Comparison of ENCODE assay signal across 8 mouse cellular contexts in genomic region chr5:121834991-121835747, GRCm38 (mm10). TPM values are rescaled to one million over a fixed set of nuclear protein-coding genes. Genes with fewer than 3 reads are reported as not detected.
A peak's percentile ranks its signal among the peaks of the same experiment; 100 is the strongest.
DNase-seq lines count a peak whose midpoint lies in the region; ATAC-seq and TF ChIP-seq lines count a peak whose summit lies in the region.

No protein-coding gene starts in this region.

- H3K4me3 ChIP-seq in MEL (ENCODE audit: control insufficient read depth in 1 of 2, insufficient read depth in 1 of 2, low read depth in 2 of 2, low read length in 2 of 2), result peak overlapping the region; percentile 70 to 93
- peak overlapping the region; percentile 67 for H3K4me3 ChIP-seq in hindbrain, embryonic 12.5 days
- peak overlapping the region; percentile 87 for H3K4me3 ChIP-seq in lung, embryonic 15.5 days

- H3K9ac ChIP-seq in MEL (ENCODE audit: control insufficient read depth, low read depth, low read length, poor library complexity, severe bottlenecking), result peak overlapping the region; percentile 99
- H3K9ac ChIP-seq in hindbrain, embryonic 12.5 days, result peak overlapping the region; percentile 75; the same call in 1 of the 2 replicates
- H3K9ac ChIP-seq in lung, embryonic 15.5 days, result peak overlapping the region; percentile 67

- peaks cover 0 to 19% of the 10 kb centered on the region in 2 experiments; a peak in 2 of 4 replicates for H3K36me3 ChIP-seq in MEL (ENCODE audit: control insufficient read depth in 1 of 2, insufficient read depth in 2 of 2, low read length in 2 of 2)
- H3K36me3 ChIP-seq in hindbrain, embryonic 12.5 days, result no peaks in the 10 kb centered on the region
- no peaks in the 10 kb centered on the region for H3K36me3 ChIP-seq in lung, embryonic 15.5 days

- TF ChIP-seq CTCF in MEL (IDR thresholded peaks at IDR 0.05 in 2 of 3, conservative IDR thresholded peaks at IDR 0.05 in 1 of 3; ENCODE audit: control insufficient read depth in 1 of 3, insufficient read depth in 1 of 3, low read depth in 2 of 3, low read length in 3 of 3, poor library complexity in 1 of 3, severe bottlenecking in 1 of 3), result no peak

- no peak for TF ChIP-seq EP300 in MEL (IDR thresholded peaks at IDR 0.05; ENCODE audit: low read depth in 1 of 2, low read length in 2 of 2)

- WGBS in hindbrain, embryonic 12.5 days, result 42% methylated on average over 12 of the region's 12 CpGs
- 23% methylated on average over 12 of the region's 12 CpGs for WGBS in lung, embryonic 15.5 days

- H3K4me2 ChIP-seq in hindbrain, embryonic 12.5 days (replicated peaks), result peak overlapping the region; percentile 95
- peak overlapping the region; percentile 83 for H3K4me2 ChIP-seq in lung, embryonic 15.5 days

- TF ChIP-seq POLR2A in MEL (IDR thresholded peaks at IDR 0.05; ENCODE audit: control insufficient read depth in 1 of 2, insufficient read depth in 1 of 2, low read depth in 1 of 2, low read length in 2 of 2, poor library complexity in 1 of 2), result 0 out of 4 replicates have a peak, but pooled peaks of 1 of the 2 experiments have one; percentile 15

- H3K9me3 ChIP-seq in MEL (replicated peaks; ENCODE audit: insufficient read depth, low read length), result no peaks in the 10 kb centered on the region
- no peaks in the 10 kb centered on the region for H3K9me3 ChIP-seq in hindbrain, embryonic 12.5 days (replicated peaks)
- H3K9me3 ChIP-seq in lung, embryonic 15.5 days, result no peaks in the 10 kb centered on the region

- no peaks in the 10 kb centered on the region for H3K27me3 ChIP-seq in MEL (ENCODE audit: control insufficient read depth in 1 of 2, insufficient read depth in 2 of 2, low read length in 2 of 2)
- peaks cover 57% of the 10 kb centered on the region for H3K27me3 ChIP-seq in hindbrain, embryonic 12.5 days
- H3K27me3 ChIP-seq in lung, embryonic 15.5 days, result no peaks in the 10 kb centered on the region

- ATAC-seq in hindbrain, embryonic 12.5 days (ENCODE audit: low FRiP score), result no peak
- no peak for ATAC-seq in lung, embryonic 15.5 days (ENCODE audit: borderline replicate concordance, extremely low read depth, low FRiP score, low TSS enrichment)

- intact Hi-C loops in heart, postnatal 14 days (cut with DNase I), result no loop called here

- DNase-seq in heart, adult 11 months, result peak; percentile 95
- DNase-seq in heart, postnatal 14 days, result no peak
- peak; percentile 42 for DNase-seq in MEL (ENCODE audit: low read depth, low spot score)
- DNase-seq in right cerebral cortex, adult 2 months (ENCODE audit: low spot score in 2 of 2), result no peak
- no peak for DNase-seq in left cerebral cortex, adult 8-10 months (ENCODE audit: low spot score in 2 of 2)
- no peak for DNase-seq in layer of hippocampus, adult 11-12 months (ENCODE audit: low spot score)

- H3K4me1 ChIP-seq in MEL (ENCODE audit: control insufficient read depth in 1 of 2, insufficient read depth in 2 of 2, low read length in 2 of 2), result peaks cover 0 to 26% of the 10 kb centered on the region in 2 experiments; a peak in 3 of 4 replicates
- peaks cover 62% of the 10 kb centered on the region for H3K4me1 ChIP-seq in hindbrain, embryonic 12.5 days
- H3K4me1 ChIP-seq in lung, embryonic 15.5 days, result peaks cover 59% of the 10 kb centered on the region

- H3K27ac ChIP-seq in MEL (ENCODE audit: control insufficient read depth, low read depth, low read length), result peak overlapping the region; percentile 27; the same call in 1 of the 2 replicates
- H3K27ac ChIP-seq in hindbrain, embryonic 12.5 days, result no peak overlapping the region
- peak overlapping the region; percentile 88; the same call in 1 of the 2 replicates for H3K27ac ChIP-seq in lung, embryonic 15.5 days

- TF ChIP-seq RAD21 in MEL (IDR thresholded peaks at IDR 0.05; ENCODE audit: low read depth, low read length), result no peak

- peaks cover 60% of the 10 kb centered on the region for H3K79me2 ChIP-seq in MEL (ENCODE audit: control insufficient read depth, insufficient read depth, low read length, poor library complexity)

TF ChIP-seq in MEL, 35 proteins besides CTCF, POLR2A, EP300 and RAD21:
- TF ChIP-seq MAX (IDR thresholded peaks at IDR 0.05; ENCODE audit: low read length) (0 out of 2 replicates have a peak, but pooled peaks have one; percentile 29), TCF12 (IDR thresholded peaks at IDR 0.05; ENCODE audit: low read depth, low read length) (no peak)

RNA-seq across cellular contexts. Expression of gene Sh2b3, which starts 2.3 kb away (rescaled TPM):
- total RNA-seq in heart, postnatal 14 days (2021), result 10 to 100 TPM; 31.8 to 33.6 TPM
- total RNA-seq in MEL (2012; rRNA removed), result 14.0 and 18.1 TPM in 2 replicates
- polyA plus RNA-seq in MEL (2012; ENCODE audit: insufficient read depth in 1 of 2, insufficient read length in 2 of 2, low read depth in 1 of 2, low replicate concordance in 2 of 2, missing spikeins in 1 of 2), result 10 to 100 TPM in 1 of 2 experiments, not detected in 1; 43.2 TPM
- polyA plus RNA-seq in hindbrain, embryonic 12.5 days (2016; fragmentation: Nextera tagmentation; extraction: Ambion mirVana), result 11.4 and 12.1 TPM in 2 replicates
- 20.5 and 21.2 TPM in 2 replicates for polyA plus RNA-seq in lung, embryonic 15.5 days (2015; fragmentation: Nextera tagmentation; extraction: Ambion mirVana)
- total RNA-seq in left cerebral cortex, adult 8-10 months (2022), result 10 to 100 TPM; 17.9 to 22.1 (median 19.9) TPM

RNA-seq across cellular contexts. Expression of gene Pheta1, which starts 13.6 kb away (rescaled TPM):
- total RNA-seq in heart, postnatal 14 days (2021), result 10 to 100 TPM; 13.2 to 13.6 TPM
- 6.6 and 8.1 TPM in 2 replicates for total RNA-seq in MEL (2012; rRNA removed)
- polyA plus RNA-seq in MEL (2012; ENCODE audit: insufficient read depth in 1 of 2, insufficient read length in 2 of 2, low read depth in 1 of 2, low replicate concordance in 2 of 2, missing spikeins in 1 of 2), result 1 to 10 TPM in 1 of 2 experiments, not detected in 1; 8.8 TPM
- polyA plus RNA-seq in hindbrain, embryonic 12.5 days (2016; fragmentation: Nextera tagmentation; extraction: Ambion mirVana), result 48.1 and 50.5 TPM in 2 replicates
- polyA plus RNA-seq in lung, embryonic 15.5 days (2015; fragmentation: Nextera tagmentation; extraction: Ambion mirVana), result 27.2 and 27.5 TPM in 2 replicates
- 10 to 100 TPM in 2 of 4 experiments, 1 to 10 TPM in 2; 9.3 to 11.0 (median 9.7) TPM for total RNA-seq in left cerebral cortex, adult 8-10 months (2022)

Comparison
In these comparisons a context has a peak if more than half of its experiments do, and no peak if none do; other contexts are left out.
1. DNase-seq: peak in heart, adult 11 months (single experiment) and MEL (single experiment); none in heart, postnatal 14 days (0 of 2), right cerebral cortex, adult 2 months (0 of 2), left cerebral cortex, adult 8-10 months (0 of 2) and layer of hippocampus, adult 11-12 months (single experiment).
2. Peak in every context shown above with its lines, with median percentiles within 50 percentile points of each other: H3K4me3 ChIP-seq and H3K9ac ChIP-seq.